Mouse (Mus musculus) CD4-positive naive resting alpha-beta T cell, adult 57 days (primary cell): ENCODE measurements around the gene Gpx7. TPM values are rescaled to one million over a fixed set of nuclear protein-coding genes. Genes with fewer than 3 reads are reported as not detected.

Experiments
- total RNA-seq: library from RNA; stranded (reverse); gene quantifications from one replicate; pipeline ENCODE4 v1.2.4, GENCODE M21; 2023

Gpx7 gene
- 0.44 TPM for total RNA-seq

DNA sequence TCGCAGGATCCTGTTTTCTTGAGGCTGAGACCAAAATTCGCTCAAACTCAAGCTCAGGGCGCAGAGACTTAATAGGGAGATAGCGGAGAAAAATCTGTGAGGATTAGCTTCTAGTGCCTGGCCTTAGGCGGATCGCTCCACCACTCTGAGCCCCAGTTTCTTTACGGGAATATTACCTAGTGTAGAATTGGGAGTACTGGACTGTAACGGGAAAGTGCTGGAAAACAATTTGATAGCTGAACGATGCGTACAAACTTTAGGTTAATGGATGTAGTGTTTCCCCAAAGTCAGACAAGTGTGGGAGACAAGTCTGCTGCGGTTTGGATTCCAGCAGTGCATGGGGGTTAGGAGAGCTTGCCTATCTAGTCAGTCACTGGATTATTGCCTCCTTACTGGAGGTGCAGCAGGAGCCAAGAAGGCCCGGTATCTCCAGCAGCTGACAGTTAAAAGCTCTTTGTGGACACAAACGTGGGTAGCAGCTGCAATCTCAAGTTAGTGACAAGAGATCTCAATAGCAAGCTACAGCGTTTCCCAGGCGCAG is at the start of gene Gpx7:
Gene Gpx7 (minus strand): TSS at position 101 of the 541 bp plus-strand sequence.

DNA sequence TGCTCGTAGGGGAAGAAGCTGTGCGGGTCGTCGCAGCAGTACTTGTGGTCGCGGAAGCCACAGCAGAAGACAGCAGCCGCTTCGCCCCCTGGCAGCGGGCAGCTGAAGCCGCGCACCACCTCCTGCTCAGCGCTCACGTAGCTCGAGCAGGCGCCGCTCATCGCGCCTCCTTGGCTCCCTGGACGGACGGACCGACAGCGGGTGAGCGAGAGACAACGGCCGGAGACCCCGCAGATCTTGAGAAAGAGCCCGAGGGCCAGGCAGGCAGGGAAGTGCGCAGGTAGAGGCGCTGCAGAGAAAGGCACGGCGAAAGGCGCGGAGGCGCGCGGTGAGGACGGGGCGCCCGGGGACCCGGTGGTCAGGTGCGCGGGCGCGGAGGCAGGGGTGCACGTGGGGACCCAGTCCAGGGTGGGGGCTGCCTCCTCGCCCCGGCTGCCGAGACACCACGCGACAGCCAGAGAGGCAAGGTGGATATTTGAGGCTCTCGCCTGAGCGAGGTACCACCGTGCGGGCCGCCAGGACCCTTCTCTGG is 23.5 kb downstream of the Gpx7 start, which contains the start of gene Shisal2a:
Gene Shisal2a (minus strand): TSS at position 167 of the 532 bp plus-strand sequence.

Other genes with a start within 250 kb of the Gpx7 start
- not detected for gene Echdc2, start 241.5 kb downstream of the Gpx7 start, total RNA-seq
- gene Zyg11a, start 188.9 kb downstream of the Gpx7 start, total RNA-seq: not detected
- gene Zyg11b, start 105.9 kb downstream of the Gpx7 start, total RNA-seq: 38.8 TPM
- gene Coa7, start 78.8 kb downstream of the Gpx7 start, total RNA-seq: 19.9 TPM
- gene Shisal2a, start 23.6 kb downstream of the Gpx7 start, total RNA-seq: not detected
- gene Tut4, start 52.5 kb upstream of the Gpx7 start, total RNA-seq: 171 TPM
- 51.9 TPM for gene Prpf38a, start 172.4 kb upstream of the Gpx7 start, total RNA-seq
- 2.7 TPM for gene Orc1, start 172.5 kb upstream of the Gpx7 start, total RNA-seq
- 117 TPM for gene Cc2d1b, start 213.0 kb upstream of the Gpx7 start, total RNA-seq